Comparison of ENCODE assay signal across 27 mouse cellular contexts in genomic region chr5:20417348-20417747, GRCm38 (mm10).
A peak's percentile ranks its signal among the peaks of the same experiment; 100 is the strongest.
DNase-seq lines count a peak whose midpoint lies in the region; ATAC-seq and TF ChIP-seq lines count a peak whose summit lies in the region.
"Had no signal": no experiment of that assay in that cellular context is flagged by ENCODE, and none has a peak within 500 bp of the region (broad histone marks: within the 10 kb centered on the region; RNA-seq: fewer than 3 reads in every experiment).

No protein-coding gene starts in this region.

- no peak overlapping the region for H3K4me3 ChIP-seq in lung, postnatal 0 days (ENCODE audit: low read depth, low read length)
- H3K4me3 ChIP-seq: embryonic facial prominence, embryonic 13.5 days; embryonic facial prominence, embryonic 15.5 days; erythroblast, embryonic 14.5 days; forebrain, embryonic 10.5 days; forebrain, embryonic 12.5 days had no signal

- ATAC-seq in lung, postnatal 0 days, result no peak
- ATAC-seq: CD4-positive, CD25-positive, alpha-beta regulatory T cell, adult 4 months; forebrain, embryonic 14.5 days; forebrain, embryonic 16.5 days; Patski had no signal

- H3K36me3 ChIP-seq in lung, postnatal 0 days (ENCODE audit: insufficient read depth, low read length), result no peaks in the 10 kb centered on the region
- H3K36me3 ChIP-seq: embryonic facial prominence, embryonic 13.5 days; embryonic facial prominence, embryonic 15.5 days; forebrain, embryonic 10.5 days; forebrain, embryonic 12.5 days; G1E had no signal

- H3K4me1 ChIP-seq in lung, postnatal 0 days (ENCODE audit: insufficient read depth, low read depth, low read length), result no peaks in the 10 kb centered on the region
- H3K4me1 ChIP-seq: embryonic facial prominence, embryonic 13.5 days; embryonic facial prominence, embryonic 15.5 days; forebrain, embryonic 10.5 days; forebrain, embryonic 12.5 days had no signal

- H3K27ac ChIP-seq in lung, postnatal 0 days (ENCODE audit: low read length), result no peak overlapping the region
- H3K27ac ChIP-seq: embryonic facial prominence, embryonic 13.5 days; embryonic facial prominence, embryonic 15.5 days; forebrain, embryonic 10.5 days; forebrain, embryonic 12.5 days had no signal

- H3K4me2 ChIP-seq in lung, postnatal 0 days (replicated peaks; ENCODE audit: low read depth, low read length), result no peak overlapping the region
- H3K4me2 ChIP-seq: embryonic facial prominence, embryonic 13.5 days; embryonic facial prominence, embryonic 15.5 days; forebrain, embryonic 12.5 days had no signal

- no peak for TF ChIP-seq CTCF in lung, postnatal 0 days (IDR thresholded peaks at IDR 0.05)

- no peaks in the 10 kb centered on the region for H3K9me3 ChIP-seq in lung, postnatal 0 days (ENCODE audit: low read length)
- H3K9me3 ChIP-seq: embryonic facial prominence, embryonic 13.5 days; embryonic facial prominence, embryonic 15.5 days; forebrain, embryonic 10.5 days; forebrain, embryonic 12.5 days; G1E had no signal

- DNase-seq in ES-CJ7 (ENCODE audit: low read depth, low spot score), result peak; percentile 81
- peak; percentile 84 for DNase-seq in R1 (ENCODE audit: low read depth, low spot score)
- peak; percentile 83 for DNase-seq in ZHBTc4 (ENCODE audit: low read depth, low spot score)
- no peak for DNase-seq in lung, postnatal 0 days (ENCODE audit: low spot score)
- DNase-seq in gastrocnemius, postnatal 25 days, result no peak
- DNase-seq: adrenal gland, adult 2 months; adrenal gland, postnatal 10 days; adrenal gland, postnatal 25 days; B cell, adult 2 months; cerebellum, adult 11 months; cerebellum, adult 18-20 months; cerebellum, adult 8-10 months; cerebellum, adult 9-11 months; cerebellum, postnatal 14 days; cerebellum, postnatal 36 days; embryo, embryonic 11 days had no signal

- no peaks in the 10 kb centered on the region for H3K27me3 ChIP-seq in lung, postnatal 0 days (replicated peaks; ENCODE audit: insufficient read depth, low read length)
- H3K27me3 ChIP-seq: CH12.LX; embryonic facial prominence, embryonic 13.5 days; embryonic facial prominence, embryonic 15.5 days; forebrain, embryonic 12.5 days had no signal

- no peak overlapping the region for H3K9ac ChIP-seq in lung, postnatal 0 days (replicated peaks; ENCODE audit: low read depth)
- H3K9ac ChIP-seq: embryonic facial prominence, embryonic 13.5 days; embryonic facial prominence, embryonic 15.5 days; forebrain, embryonic 12.5 days had no signal

- TF ChIP-seq EP300 in lung, postnatal 0 days (IDR thresholded peaks at IDR 0.05), result no peak

Comparison
In these comparisons a context has a peak if more than half of its experiments do, and no peak if none do; other contexts are left out.
1. DNase-seq: peak in ES-CJ7 (single experiment), R1 (single experiment) and ZHBTc4 (single experiment); none in lung, postnatal 0 days (single experiment) and gastrocnemius, postnatal 25 days (single experiment).